Mouse (Mus musculus) ES-Bruce4 (cell line): ENCODE data around the gene Lat.

Experiments
- CTCF ChIP-seq: IDR thresholded peaks from one replicate; pipeline ENCODE4 v1.8.1; 2011; ENCODE audit warnings: low read depth, low read length
- POLR2A ChIP-seq: IDR thresholded peaks from one replicate; pipeline ENCODE4 v1.8.1; 2011; ENCODE audit warnings: low read length; ENCODE audit not compliant: insufficient read depth

DNA sequence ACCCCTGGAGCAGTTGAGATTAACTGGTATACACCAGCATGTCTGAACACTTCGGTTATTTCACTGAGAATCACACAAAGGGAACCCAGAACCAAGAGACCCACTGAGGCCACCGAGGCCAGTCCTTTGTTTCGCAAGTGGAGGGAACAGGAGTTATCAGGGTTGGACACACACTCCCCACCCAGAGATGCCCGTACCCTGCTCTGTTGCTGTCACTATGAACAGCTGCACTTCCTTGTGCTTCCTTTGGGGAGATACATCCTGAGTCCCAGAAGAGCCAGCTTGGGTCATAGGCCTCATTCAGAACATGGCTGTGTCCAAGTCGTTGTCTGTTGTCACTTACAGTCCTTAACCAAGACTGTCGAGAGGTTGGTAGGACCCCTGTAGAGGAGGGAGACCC is 6.3 kb downstream of the Lat start:
- TF ChIP-seq CTCF (no peak), POLR2A (no peak)
